Mouse (Mus musculus) embryonic facial prominence, embryonic 14.5 days (tissue): ENCODE measurements around the gene Pde9a. TPM values are rescaled to one million over a fixed set of nuclear protein-coding genes. Genes with fewer than 3 reads are reported as not detected.
A peak's percentile ranks its signal among the peaks of the same experiment; 100 is the strongest.

Experiments used
- ATAC-seq: fragments of 200-750 bp; cut with Nextera tagmentation; 2 replicates; pipeline ENCODE4 v1.8.0; 2017; ENCODE audit warnings: low read depth, moderate number of reproducible peaks, moderate TSS enrichment
- DNase-seq: peaks from one replicate; pipeline ENCODE4 v3.0.0-alpha.2; 2015; ENCODE audit warnings: low spot score
- H3K27ac ChIP-seq: fragments of 300-500 bp; sonication (generic); replicated peaks from 2 replicates; pipeline ENCODE4 v1.5.1; 2014; ENCODE audit warnings: low read depth, mild to moderate bottlenecking, low read length, moderate library complexity
- H3K27me3 ChIP-seq: fragments of 300-500 bp; sonication (generic); replicated peaks from 2 replicates; pipeline ENCODE4 v1.6.1; 2014; ENCODE audit warnings: low read length; ENCODE audit not compliant: control insufficient read depth, insufficient read depth
- H3K36me3 ChIP-seq: fragments of 300-500 bp; sonication (generic); 2 replicates; pipeline ENCODE4 v1.6.1; 2014; ENCODE audit warnings: low read length, mixed read lengths; ENCODE audit not compliant: control insufficient read depth, insufficient read depth
- H3K4me1 ChIP-seq: fragments of 300-500 bp; sonication (generic); 2 replicates; pipeline ENCODE4 v1.6.1; 2014; ENCODE audit warnings: antibody characterized with exemption, low read length; ENCODE audit not compliant: control insufficient read depth, insufficient read depth
- H3K4me2 ChIP-seq: fragments of 300-500 bp; sonication (generic); 2 replicates; pipeline ENCODE4 v1.6.1; 2014; ENCODE audit warnings: low read depth, mild to moderate bottlenecking, low read length, moderate library complexity, mixed read lengths
- H3K4me3 ChIP-seq: fragments of 300-500 bp; sonication (generic); 2 replicates; pipeline ENCODE4 v1.5.1; 2014; ENCODE audit warnings: low read depth, mild to moderate bottlenecking, low read length
- H3K9ac ChIP-seq: fragments of 300-500 bp; sonication (generic); 2 replicates; pipeline ENCODE4 v1.6.1; 2014; ENCODE audit warnings: low read depth, mild to moderate bottlenecking, low read length, moderate library complexity, mixed read lengths
- H3K9me3 ChIP-seq: fragments of 300-500 bp; sonication (generic); 2 replicates; pipeline ENCODE4 v1.6.1; 2016; ENCODE audit warnings: low read length; ENCODE audit not compliant: control insufficient read depth
- WGBS: fragments of 180-500 bp; shearing (Covaris S2); extraction: QIAGEN DNeasy Blood & Tissue Kit; methylation state at CpG from one replicate; pipeline ENCODE4 v1.1.7; 2014; 5-methylcytosine and 5-hydroxymethylcytosine counted together
- polyA plus RNA-seq: library from polyadenylated mRNA; unstranded; fragments of >200 nt; fragmentation: Nextera tagmentation; extraction: Ambion mirVana; gene quantifications from 2 replicates; pipeline ENCODE4 v1.2.1, GENCODE M21; 2014

The Pde9a gene
- polyA plus RNA-seq, 1 experiment from 2014 or later = 14.5 TPM

DNA sequence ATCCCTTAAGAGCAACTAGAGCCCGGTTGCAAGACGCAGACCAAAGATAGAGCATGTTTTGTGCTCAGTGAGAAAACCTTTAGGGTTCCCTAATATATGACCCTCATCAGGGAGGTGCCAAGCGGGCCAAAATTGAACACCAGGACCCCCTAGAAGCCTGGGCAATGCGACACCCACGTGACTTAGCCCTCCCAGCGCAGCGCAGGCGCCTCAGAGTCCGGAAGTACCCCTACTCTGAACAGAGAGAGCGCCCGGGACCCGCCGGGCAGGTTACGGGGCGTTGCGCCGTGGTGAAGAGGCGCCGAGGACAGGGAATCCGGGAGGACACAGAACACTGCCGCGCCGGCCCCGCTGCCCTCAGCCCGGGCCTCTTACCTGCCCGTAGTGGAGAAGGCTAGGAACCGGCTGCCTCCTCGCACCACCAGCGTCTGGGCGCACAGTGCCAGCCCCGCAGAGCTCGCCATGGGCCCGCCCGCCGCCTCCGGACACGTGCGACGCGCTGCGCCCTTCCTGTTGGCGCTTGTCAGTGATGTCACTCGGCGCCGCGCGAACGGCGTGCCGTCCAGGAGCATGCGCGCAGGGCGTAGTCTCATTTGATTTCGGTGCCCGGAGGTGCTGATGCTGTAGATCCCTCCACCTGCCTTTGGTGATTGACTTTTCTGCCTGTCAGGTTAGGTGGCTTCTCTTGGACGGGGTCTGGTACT is 125.9 kb downstream of the Pde9a start:
- WGBS = 0% methylated on average over 23 of the region's 56 CpGs

DNA sequence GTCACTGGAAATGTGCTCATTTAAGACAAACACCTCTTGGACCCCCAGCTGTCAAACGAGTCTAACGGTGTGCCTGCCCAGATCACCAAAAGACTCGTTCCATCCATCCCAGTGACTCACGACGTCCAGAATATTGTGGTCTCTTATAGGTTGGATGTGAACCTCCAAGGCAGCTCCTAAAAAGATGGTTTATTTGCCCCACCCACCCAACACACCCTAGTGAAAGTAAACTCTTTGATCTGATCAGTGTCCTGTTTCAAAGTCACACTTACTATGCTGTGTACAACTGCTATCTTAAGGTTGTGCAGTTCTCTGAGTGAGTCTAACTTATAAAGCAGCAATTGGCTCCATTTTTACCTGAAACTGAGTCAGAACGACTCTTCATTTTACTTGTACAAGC is 126.6 kb downstream of the Pde9a start:
- Histone ChIP-seq H3K36me3 (peaks cover 28% of the 10 kb centered on the region), H3K9ac (peak overlapping the region; percentile 82), H3K27ac (peak overlapping the region; percentile 88; the same call in 1 of the 2 replicates), H3K4me1 (peaks cover 5% of the 10 kb centered on the region; the same call in 1 of the 2 replicates), H3K4me3 (peak overlapping the region; percentile 87), H3K27me3 (no peaks in the 10 kb centered on the region), H3K4me2 (peak overlapping the region; percentile 87), H3K9me3 (no peaks in the 10 kb centered on the region)
- ATAC-seq (no peak), DNase-seq (no peak)
- 21% methylated on average over 6 of the region's 6 CpGs for WGBS

More for the DNA sequence above, 125.9 kb downstream of the Pde9a start:
- Histone ChIP-seq H3K9me3 (no peaks in the 10 kb centered on the region), H3K36me3 (peaks cover 34% of the 10 kb centered on the region), H3K9ac (peak overlapping the region; percentile 82), H3K27ac (peak overlapping the region; percentile 88), H3K4me3 (peak overlapping the region; percentile 87), H3K27me3 (no peaks in the 10 kb centered on the region), H3K4me2 (peak overlapping the region; percentile 87), H3K4me1 (peaks cover 5% of the 10 kb centered on the region; the same call in 1 of the 2 replicates)
- ATAC-seq = peak; percentile 99
- peak; percentile 96 for DNase-seq

DNA sequence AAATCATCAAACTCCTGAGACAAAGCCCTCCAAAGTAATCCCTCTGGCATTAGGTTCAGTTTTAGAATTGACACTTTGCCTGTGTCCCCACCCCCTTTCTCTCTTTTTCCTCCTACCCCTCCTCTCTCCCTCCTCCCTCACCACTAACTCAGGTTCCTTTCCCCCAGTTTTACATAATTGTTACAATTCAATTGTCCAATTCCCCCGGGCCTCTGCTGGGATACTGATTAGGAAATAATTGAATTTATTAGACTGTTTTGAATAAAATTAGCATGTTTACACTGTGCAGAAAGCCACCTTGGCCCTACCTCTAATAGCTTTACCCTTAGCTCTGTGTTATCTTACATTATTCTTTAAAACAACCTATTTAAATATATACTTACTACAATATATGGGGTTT is 128.7 kb downstream of the Pde9a start:
- ATAC-seq (no peak), DNase-seq (no peak)
- WGBS = 67% methylated on average over 1 of the region's 1 CpGs
- Histone ChIP-seq H3K4me3 (no peak overlapping the region), H3K9ac (no peak overlapping the region), H3K27me3 (no peaks in the 10 kb centered on the region), H3K36me3 (peaks cover 9% of the 10 kb centered on the region; the same call in 1 of the 2 replicates), H3K4me2 (no peak overlapping the region), H3K9me3 (no peaks in the 10 kb centered on the region), H3K27ac (no peak overlapping the region), H3K4me1 (peaks cover 8% of the 10 kb centered on the region; the same call in 1 of the 2 replicates)

DNA sequence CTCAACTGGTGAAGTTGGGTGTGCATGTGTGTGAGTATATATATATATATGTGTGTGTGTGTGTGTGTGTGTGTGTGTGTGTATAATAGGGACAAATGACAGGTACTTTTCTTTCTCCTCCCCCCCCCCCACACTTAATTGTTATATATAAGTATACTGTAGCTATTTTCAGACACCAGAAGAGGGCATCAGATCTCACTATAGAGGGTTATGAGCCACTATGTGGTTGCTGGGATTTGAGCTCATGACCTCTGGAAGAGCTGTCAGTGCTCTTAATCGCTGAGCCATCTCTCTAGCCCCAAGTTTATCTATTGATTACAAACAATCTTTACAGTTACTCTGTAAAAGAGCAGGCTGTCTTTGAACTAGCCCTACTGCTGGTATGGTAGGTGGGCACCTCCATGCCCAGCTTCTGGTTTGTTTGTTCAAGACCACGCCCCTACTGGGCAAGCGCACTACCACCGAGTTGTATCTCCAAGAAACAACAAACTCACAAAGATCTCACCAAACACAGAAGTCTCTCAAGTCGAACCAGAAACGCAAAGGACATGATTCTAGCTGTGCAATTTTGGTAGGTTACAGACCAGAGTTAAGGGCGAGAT is 133.4 kb downstream of the Pde9a start:
- DNase-seq = no peak
- peaks cover 16% of the 10 kb centered on the region for H3K4me1 ChIP-seq
- 5% methylated on average over 7 of the region's 7 CpGs for WGBS
- peak overlapping the region; percentile 81 for H3K4me2 ChIP-seq
- peaks cover 19% of the 10 kb centered on the region for H3K36me3 ChIP-seq
- H3K27ac ChIP-seq = peak overlapping the region; percentile 44
- no peaks in the 10 kb centered on the region for H3K9me3 ChIP-seq
- peak overlapping the region; percentile 86 for H3K4me3 ChIP-seq
- peak; percentile 56 for ATAC-seq
- H3K9ac ChIP-seq = peak overlapping the region; percentile 23; the same call in 1 of the 2 replicates
- H3K27me3 ChIP-seq = no peaks in the 10 kb centered on the region

DNA sequence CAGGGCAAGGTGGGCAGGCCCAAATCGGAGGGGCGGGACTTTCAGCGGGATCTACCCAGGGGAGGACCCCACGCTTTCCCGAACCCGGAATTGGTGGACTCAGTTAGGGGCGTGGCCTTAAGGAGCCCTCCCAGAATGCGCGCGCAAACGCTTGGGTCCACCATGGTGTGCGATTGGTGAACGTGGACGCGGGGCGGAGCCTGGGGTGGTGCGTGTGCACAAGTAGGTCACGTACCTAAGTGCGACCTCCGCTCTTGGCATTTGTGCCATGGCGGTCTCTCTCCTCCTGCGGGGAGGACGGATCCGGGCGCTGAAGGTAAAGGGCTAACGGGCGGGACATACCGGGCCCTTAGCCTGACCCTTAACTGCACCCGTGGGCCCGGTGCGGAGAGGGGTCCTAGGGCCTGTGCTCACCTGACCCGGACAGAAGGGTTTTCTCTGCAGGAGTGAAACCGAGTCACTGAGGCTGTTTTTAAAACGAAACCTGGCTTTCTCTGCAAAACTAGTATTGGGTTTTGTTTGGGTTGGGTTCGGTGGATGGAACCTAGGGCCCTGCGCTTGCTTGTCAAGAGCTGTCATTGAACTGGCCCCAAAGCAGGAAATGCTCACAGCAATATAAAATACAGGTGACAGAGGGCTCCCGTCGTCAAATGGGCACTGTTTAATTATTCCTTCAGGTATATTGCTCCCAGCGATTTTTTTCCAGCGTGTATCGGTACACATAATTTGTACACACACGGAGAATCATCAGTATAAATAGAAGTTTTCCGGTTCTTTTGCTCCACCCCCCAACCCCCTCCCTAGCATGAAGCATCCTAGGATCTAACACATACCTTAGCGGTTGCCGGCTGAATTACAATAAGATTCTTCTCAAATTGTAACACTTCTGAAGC is 134.2 kb downstream of the Pde9a start, which contains the start of the genes Wdr4 and Ndufv3:
Wdr4 (minus strand) TSS at position 35 of the 893 bp plus-strand sequence.
Ndufv3 (plus strand) TSS at position 170 of the 893 bp plus-strand sequence.
- Histone ChIP-seq H3K4me1 (peaks cover 16% of the 10 kb centered on the region), H3K27me3 (no peaks in the 10 kb centered on the region), H3K9me3 (no peaks in the 10 kb centered on the region), H3K36me3 (peaks cover 26% of the 10 kb centered on the region), H3K9ac (peak within 1 kb of the TSS; percentile 80), H3K4me2 (peak within 1 kb of the TSS; percentile 81), H3K27ac (peak within 1 kb of the TSS; percentile 83), H3K4me3 (peak within 1 kb of the TSS; percentile 86)
- peak; percentile 100 for DNase-seq
- peak; percentile 98 for ATAC-seq
- WGBS = under 1% methylated on average over 39 of the region's 45 CpGs

DNA sequence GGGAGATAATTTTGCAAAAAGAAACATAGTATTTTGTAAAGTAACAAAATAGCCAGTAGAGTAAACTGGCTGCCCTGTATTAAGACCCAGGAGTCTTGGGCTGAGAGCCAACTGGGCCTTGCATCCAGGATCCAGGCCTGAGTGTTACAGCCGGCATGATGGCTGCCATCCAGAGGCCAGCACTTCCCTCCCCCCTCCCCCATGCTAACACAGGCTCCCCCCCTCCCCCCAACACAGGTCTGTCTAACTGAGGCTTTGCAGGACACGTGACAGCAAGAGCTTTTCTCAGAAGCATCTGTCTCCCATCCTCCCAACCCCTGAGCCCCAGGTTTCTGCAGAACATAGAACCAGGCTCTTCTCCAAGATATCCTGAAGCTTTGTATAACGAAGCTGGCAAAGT is 134.9 kb downstream of the Pde9a start:
- ATAC-seq = no peak
- H3K4me1 ChIP-seq = peaks cover 16% of the 10 kb centered on the region
- 13% methylated on average over 3 of the region's 3 CpGs for WGBS
- peak overlapping the region; percentile 80 for H3K9ac ChIP-seq
- H3K4me2 ChIP-seq = peak overlapping the region; percentile 81
- peak; percentile 59 for DNase-seq
- H3K9me3 ChIP-seq = no peaks in the 10 kb centered on the region
- peak overlapping the region; percentile 83; the same call in 1 of the 2 replicates for H3K27ac ChIP-seq
- no peaks in the 10 kb centered on the region for H3K27me3 ChIP-seq
- H3K4me3 ChIP-seq = peak overlapping the region; percentile 86
- peaks cover 27% of the 10 kb centered on the region for H3K36me3 ChIP-seq

DNA sequence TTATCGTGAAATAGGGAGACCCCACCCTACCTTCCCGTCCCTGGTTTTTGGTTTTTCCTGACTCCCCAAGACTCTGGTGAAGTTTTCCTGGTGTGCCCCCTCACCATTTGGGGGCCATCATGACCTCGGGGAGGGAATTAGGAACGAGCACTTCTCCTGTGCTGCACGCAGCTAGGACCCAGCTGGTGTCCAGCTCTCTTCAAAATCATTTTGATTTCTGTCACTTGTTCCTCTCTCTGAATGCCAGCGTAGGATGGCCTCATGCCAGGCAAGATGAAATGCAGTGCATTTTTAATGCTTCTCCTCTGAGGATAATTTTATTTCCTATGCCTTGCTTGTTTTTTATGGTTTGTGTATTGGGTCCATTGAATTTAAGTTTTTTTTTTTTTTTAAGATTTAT is 135.9 kb downstream of the Pde9a start:
- Histone ChIP-seq H3K4me2 (no peak overlapping the region), H3K36me3 (peaks cover 30% of the 10 kb centered on the region), H3K27me3 (no peaks in the 10 kb centered on the region), H3K27ac (no peak overlapping the region), H3K9me3 (no peaks in the 10 kb centered on the region), H3K4me3 (no peak overlapping the region), H3K9ac (no peak overlapping the region), H3K4me1 (peaks cover 16% of the 10 kb centered on the region)
- ATAC-seq = no peak
- WGBS = 80% methylated on average over 6 of the region's 6 CpGs
- DNase-seq = no peak

DNA sequence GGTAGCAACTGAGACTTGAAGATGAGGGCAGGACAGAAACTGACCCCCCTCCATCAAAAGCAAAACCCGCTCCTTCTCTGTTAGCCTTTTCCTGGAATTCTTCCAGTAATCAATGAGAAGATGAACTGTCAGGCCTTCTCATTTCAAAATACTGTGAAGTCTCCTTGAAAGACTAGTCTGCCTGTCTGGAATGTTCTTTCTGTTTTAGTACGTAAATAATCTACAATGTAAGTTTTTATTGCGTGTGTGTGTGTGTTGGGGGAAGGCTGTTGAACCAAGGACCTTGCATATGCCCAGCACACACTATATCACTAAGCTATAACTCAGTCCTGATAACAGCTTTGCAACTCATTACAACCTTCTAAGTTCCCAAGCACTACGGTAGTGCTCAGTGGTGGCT is 139.1 kb downstream of the Pde9a start:
- Histone ChIP-seq H3K9ac (no peak overlapping the region), H3K4me1 (peaks cover 14% of the 10 kb centered on the region), H3K27ac (no peak overlapping the region), H3K36me3 (peaks cover 53% of the 10 kb centered on the region), H3K27me3 (no peaks in the 10 kb centered on the region), H3K4me2 (no peak overlapping the region), H3K9me3 (no peaks in the 10 kb centered on the region), H3K4me3 (no peak overlapping the region)
- WGBS = 95% methylated on average over 4 of the region's 4 CpGs
- ATAC-seq (no peak), DNase-seq (no peak)
